Mouse (Mus musculus) urinary bladder, postnatal 14 days (tissue): Measurements from ENCODE around the gene Trmo.
A peak's percentile ranks its signal among the peaks of the same experiment; 100 is the strongest.

ENCODE experiments used
- DNase-seq: peaks from one replicate; pipeline ENCODE4 v3.0.0; 2021; ENCODE audit warnings: low spot score

Trmo gene

DNA sequence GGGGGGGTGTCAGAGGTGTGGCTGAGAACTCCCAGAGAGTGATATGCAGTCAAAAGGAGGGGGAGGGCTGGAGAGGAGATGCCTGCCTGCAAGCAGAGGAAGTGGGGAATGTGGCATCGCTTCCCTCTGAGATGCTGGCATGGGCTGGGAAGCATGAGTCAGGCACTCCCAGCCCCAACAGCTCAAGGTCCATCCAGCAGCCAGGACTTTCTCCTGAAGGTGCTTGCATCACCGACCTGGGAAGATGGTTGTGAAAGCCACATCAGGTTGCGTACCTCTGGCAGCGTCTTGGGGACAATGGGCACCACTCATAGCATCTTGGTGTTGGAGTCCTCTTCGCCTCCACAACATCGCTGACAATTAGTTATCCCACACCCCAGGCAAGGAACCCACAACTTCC, 18.8 kb downstream of the Trmo start:
- no peak for DNase-seq

GRCm38 (mm10) chr4:46369070-46369469, 20.2 kb downstream of the Trmo start:
- no peak for DNase-seq

- DNase-seq, result no peak
Measured at GRCm38 (mm10) chr4:46367487-46367959, 21.7 kb downstream of the Trmo start.

DNA sequence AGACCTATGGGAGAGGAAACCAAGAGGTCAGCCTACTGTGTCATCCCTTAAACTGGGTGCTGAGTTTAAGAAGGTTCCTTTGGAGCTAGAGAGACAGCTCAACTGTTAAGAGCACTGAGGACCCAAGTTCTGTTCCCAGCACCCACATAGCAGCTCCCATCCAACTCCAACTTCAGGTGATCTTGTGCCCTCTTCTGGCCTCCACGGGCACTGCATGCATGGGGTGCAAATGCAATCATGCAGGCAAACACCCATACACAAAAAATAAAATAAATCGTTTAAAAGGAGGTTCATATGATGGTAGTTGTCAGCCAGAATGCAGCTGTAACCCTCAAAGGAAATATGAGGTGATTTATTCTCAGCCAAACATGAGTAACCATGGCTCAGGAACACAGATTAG, 24.9 kb downstream of the Trmo start:
- no peak for DNase-seq

DNA sequence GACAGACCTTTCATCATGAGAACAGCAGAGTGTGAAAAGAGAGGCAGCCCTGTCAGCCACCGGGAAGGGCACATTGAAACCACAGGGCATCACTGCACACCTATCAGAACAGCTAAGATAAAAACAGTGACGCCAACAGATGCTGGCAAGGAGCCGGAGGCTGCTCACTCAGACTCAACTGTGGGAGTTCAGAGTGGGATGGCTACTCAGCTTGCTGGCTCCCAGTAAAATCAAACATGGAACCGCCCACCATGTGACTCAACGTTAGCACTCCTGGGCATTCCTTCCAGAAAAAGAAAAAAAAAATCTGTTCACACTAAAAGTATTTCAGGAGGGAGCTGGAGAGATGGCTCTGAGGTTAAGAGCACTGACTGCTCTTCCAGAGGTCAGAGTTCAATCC, 28.0 kb downstream of the Trmo start:
- DNase-seq, result no peak

DNA sequence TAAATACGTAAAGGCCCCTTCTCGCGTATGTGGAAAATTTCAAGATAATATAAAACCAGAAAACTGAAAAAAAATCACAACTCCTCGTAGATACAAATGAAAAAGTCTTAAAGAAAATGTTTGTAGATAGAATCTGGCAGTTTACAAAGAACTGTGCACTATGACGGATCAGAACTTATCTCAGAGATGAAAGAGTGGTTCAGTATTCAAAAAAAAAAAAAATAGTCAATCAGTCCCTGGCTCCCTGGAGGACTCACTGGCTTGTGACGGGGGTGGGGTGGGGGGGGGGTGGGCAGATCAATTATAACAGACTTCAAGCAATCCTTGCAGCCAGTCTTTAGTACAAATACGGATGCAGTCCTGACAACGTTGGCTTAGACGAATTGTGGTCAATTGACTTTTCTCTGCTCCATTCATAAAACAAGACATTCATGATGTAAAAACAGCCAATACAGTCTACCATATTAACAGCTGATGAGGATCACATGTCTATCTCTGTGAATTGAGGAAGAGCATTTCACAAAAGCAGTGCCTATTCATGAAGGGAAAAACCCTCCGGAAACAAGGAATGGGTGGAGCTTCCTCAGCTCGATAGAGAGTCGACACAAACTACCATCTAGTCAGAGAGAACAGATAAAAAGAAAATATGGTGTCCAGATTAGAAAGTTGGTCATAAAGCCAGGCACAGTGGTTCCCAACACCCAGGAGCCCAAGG, 29.5 kb downstream of the Trmo start:
- DNase-seq, result no peak

- DNase-seq, result peak; percentile 65
Measured at GRCm38 (mm10) chr4:46356351-46357133, 32.7 kb downstream of the Trmo start.

- DNase-seq, result peak; percentile 50
Measured at GRCm38 (mm10) chr4:46353045-46353444, 36.2 kb downstream of the Trmo start.

DNA sequence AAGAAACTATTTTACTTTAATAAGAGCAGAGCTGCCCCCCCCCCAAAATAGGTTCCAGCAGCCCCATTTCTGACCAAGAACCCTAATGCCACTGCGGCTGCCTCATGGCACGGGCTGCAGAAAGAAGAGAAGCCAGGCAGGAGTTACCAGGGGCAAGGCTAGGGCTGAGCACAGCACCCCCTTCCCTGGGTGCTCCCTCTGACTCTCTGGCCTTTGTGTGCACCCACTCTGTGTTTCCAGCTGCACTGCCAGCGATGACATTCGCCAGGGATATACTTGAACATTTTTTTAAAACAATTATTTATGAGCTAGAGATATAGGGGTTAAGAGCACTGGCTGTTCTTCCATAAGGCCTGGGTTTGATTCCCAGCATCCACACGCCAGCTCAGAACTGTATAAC, 39.7 kb downstream of the Trmo start:
- no peak for DNase-seq

DNA sequence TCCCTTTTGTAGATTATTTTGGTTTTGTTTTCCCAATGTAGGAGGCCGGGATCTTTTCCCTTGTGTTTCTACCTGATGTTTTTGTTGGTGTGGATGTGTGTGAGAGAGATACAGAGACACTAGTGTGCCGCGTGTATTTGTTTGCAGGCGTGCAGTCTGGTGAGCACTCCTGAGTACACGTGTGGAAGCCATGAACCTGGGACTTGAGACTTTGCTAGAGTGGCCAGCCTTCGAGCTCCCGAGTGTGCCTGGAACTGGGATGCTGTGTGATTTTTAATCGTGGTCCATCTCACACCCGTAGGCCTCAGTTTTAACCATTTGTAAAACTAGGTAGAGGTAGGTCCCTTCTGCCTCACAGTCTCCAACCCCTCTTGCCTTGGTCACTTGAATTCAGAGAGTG, 40.3 kb downstream of the Trmo start:
- no peak for DNase-seq

- no peak for DNase-seq
Measured at GRCm38 (mm10) chr4:46347580-46348515, 41.4 kb downstream of the Trmo start.

DNA sequence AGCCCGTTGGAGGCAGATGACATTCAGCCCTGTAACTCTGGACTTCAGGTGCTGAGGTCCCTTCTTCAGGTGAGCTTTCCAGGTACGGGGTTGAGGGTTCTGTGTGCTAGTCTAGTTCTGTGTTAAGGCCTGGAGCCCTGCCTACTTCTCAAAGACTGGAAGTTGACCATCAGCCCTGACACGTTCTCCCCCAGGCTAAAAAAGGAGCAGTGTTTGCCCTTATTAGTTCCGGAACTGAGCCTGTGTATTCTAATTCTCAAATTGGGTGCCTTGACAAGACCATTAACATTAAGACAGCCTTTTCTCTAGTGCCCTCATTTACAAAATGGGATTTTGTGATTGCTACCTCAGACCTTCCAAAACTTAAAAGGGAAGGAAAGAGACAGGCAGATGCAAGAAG, 42.1 kb downstream of the Trmo start:
- DNase-seq, result no peak

DNA sequence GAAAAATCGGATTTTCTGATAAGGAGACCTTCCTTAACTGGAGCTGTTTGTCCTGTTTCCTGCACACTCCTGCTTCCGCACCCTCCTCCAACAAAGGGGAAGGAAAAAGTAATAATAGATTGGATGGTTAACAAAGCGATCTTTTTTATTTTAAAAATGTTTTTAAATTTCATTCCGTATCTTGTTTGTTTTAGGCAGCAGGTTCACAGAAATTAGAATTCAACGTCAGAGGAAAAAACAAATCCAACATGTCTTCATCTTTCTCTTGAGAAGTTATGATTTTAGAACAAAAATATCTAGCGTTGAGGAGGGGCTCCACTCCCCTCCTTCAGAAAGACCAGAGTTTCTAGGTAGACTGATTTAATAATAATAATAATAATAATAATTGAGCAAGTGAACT, 43.0 kb downstream of the Trmo start:
- no peak for DNase-seq

GRCm38 (mm10) chr4:46345773-46346100, 43.5 kb downstream of the Trmo start:
- DNase-seq, result no peak

GRCm38 (mm10) chr4:46345056-46345772, 44.0 kb downstream of the Trmo start:
- no peak for DNase-seq

- no peak for DNase-seq
Measured at GRCm38 (mm10) chr4:46344288-46344687, 44.9 kb downstream of the Trmo start.

DNA sequence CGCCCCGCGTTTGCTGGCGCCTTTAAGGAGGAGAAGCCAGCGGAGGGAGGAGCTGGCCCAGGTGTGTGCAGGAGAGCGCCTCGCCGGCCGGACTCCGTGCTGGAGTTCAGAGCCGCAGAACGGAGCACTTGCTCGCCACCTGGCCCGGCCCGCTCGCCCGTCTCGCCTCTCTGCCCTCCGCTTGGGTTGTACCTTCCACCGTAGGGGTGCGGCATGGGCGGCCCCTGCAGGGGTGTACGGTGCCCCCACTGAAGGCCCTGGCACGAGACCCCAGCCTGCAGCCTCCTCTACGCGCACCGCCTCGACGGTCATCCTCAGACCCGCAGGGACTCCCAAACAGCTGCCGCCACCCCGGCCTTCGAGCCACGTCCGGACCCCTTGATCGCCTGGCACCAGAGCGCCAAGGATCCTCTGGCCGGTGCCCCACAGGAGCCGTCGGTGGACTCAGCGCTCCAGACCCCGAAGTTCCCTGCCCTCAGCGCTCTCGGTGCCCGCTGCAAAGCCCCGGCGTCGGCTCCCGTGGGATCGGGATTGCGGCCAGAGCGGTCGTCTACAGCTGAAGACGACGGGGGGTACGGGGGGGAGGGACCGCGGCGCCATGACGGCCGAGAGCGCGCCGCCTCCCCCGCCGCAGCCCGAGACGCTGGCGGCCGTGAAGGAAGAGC, 45.5 kb downstream of the Trmo start, which contains the start of gene Foxe1:
Foxe1 (plus strand) TSS at position 14 of the 665 bp plus-strand sequence.
- no peak for DNase-seq

GRCm38 (mm10) chr4:46342711-46343286, 46.4 kb downstream of the Trmo start:
- DNase-seq, result no peak

DNA sequence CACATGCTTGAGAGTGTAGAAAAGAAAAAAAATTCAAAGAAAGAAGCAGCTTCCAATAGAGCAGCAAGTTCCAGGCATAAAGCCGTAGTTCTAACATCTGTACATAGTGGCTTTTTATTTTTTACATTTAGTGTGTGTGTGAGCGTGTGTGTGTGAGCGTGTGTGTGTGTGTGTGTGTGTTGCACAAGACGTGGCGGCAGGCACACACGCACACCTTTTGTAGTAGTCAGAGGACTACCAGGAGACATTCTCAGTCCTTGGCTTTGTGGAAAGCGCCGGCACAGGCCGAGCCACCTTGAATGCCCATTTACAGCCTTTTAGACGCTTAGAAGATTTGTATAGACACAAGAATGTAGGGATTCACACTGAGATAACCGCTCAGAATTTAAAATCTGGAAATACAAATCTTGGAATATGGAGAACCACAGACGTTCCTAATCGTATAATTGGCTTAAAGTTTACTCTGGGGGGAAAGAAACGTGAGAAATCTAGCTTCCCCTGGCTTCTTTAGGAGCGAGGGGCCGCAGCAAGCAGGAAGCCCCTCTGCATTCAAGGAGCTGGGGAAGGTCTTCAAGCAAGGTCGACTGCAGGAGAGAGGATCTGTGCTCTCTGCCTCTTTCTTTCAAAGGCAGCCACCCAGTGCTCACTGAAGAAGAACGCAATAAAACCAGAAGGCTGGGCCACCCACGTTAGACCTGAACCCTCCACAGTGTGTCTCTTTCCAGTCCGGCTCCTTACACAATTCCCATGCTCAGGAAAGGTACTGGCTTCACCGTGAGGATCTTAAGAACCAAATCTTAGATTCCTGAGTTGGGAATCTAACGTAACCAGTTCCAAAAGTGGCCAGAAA, 47.2 kb downstream of the Trmo start:
- DNase-seq, result no peak

GRCm38 (mm10) chr4:46339584-46339983, 49.7 kb downstream of the Trmo start:
- DNase-seq, result peak; percentile 7
